Mouse (Mus musculus) ES-Bruce4 (cell line): Measurements from ENCODE around the gene Dnaja3.

Experiments used
- CTCF ChIP-seq: IDR thresholded peaks from one replicate; pipeline ENCODE4 v1.8.1; 2011; ENCODE audit warnings: low read depth, low read length
- EP300 ChIP-seq: IDR thresholded peaks from 2 replicates; pipeline ENCODE4 v1.6.1; 2011; ENCODE audit warnings: low read depth, low read length; ENCODE audit not compliant: insufficient read depth
- POLR2A ChIP-seq: IDR thresholded peaks from one replicate; pipeline ENCODE4 v1.8.1; 2011; ENCODE audit warnings: low read length; ENCODE audit not compliant: insufficient read depth

DNA sequence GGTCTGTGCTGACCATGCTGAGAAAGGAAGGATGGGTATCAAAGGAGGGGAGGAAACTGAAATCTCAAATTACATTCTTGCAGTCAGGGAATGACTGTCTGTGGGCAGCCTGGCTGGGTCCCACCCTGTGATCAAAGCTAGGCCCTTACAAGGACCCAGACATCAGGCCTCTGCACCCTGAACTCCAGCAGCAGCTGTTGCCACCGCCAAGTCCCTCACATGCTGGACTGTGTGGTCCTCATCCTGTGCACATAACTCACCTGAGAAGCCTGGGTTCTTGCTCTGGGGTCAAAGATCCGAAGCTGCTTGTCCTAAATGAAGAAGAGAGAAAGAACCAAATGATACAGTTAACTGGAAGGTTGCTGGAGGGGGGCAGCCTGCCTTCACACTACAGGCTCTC is 21.8 kb downstream of the Dnaja3 start:
- no peak for TF ChIP-seq CTCF
- TF ChIP-seq POLR2A, result no peak
- TF ChIP-seq EP300, result no peak
